Mouse (Mus musculus) stomach, postnatal 0 days (tissue): Measurements from ENCODE around the gene Iqch. TPM values are rescaled to one million over a fixed set of nuclear protein-coding genes. Genes with fewer than 3 reads are reported as not detected.
"Not testable (repeated sequence)": the region's sequence is repeated elsewhere in the genome, so short reads cannot be mapped to it uniquely, and the experiment has no call there.

Source experiments
- ATAC-seq: fragments of 200-750 bp; cut with Nextera tagmentation; 2 replicates; pipeline ENCODE4 v1.8.0; 2017; ENCODE audit not compliant: low FRiP score, low TSS enrichment
- DNase-seq: peaks from one replicate; pipeline ENCODE4 v3.0.0-alpha.2; 2016; ENCODE audit warnings: low spot score
- H3K27ac ChIP-seq: fragments of 300-500 bp; sonication (generic); replicated peaks from 2 replicates; pipeline ENCODE4 v1.5.1; 2014; ENCODE audit warnings: mild to moderate bottlenecking, control low read depth
- H3K27me3 ChIP-seq: fragments of 300-500 bp; sonication (generic); 2 replicates; pipeline ENCODE4 v1.6.1; 2014; ENCODE audit warnings: low read length; ENCODE audit not compliant: control insufficient read depth, insufficient read depth
- H3K36me3 ChIP-seq: fragments of 300-500 bp; sonication (generic); 2 replicates; pipeline ENCODE4 v1.6.1; 2014; ENCODE audit warnings: low read length, mixed read lengths; ENCODE audit not compliant: control insufficient read depth, insufficient read depth
- H3K4me1 ChIP-seq: fragments of 300-500 bp; sonication (generic); replicated peaks from 2 replicates; pipeline ENCODE4 v1.6.1; 2014; ENCODE audit warnings: antibody characterized with exemption; ENCODE audit not compliant: control insufficient read depth, insufficient read depth
- H3K4me2 ChIP-seq: fragments of 300-500 bp; sonication (generic); replicated peaks from 2 replicates; pipeline ENCODE4 v1.6.1; 2014; ENCODE audit warnings: low read depth, mild to moderate bottlenecking, control low read depth, moderate library complexity
- H3K4me3 ChIP-seq: fragments of 300-500 bp; sonication (generic); 2 replicates; pipeline ENCODE4 v1.5.1; 2014; ENCODE audit warnings: low read depth, low read length, control low read depth
- H3K9ac ChIP-seq: fragments of 300-500 bp; sonication (generic); 2 replicates; pipeline ENCODE4 v1.6.1; 2014; ENCODE audit warnings: mild to moderate bottlenecking, low read length, control low read depth, mixed read lengths
- H3K9me3 ChIP-seq: fragments of 300-500 bp; sonication (generic); 2 replicates; pipeline ENCODE4 v1.6.1; 2016; ENCODE audit warnings: low read length; ENCODE audit not compliant: control insufficient read depth
- CTCF ChIP-seq: IDR thresholded peaks from 2 replicates; pipeline ENCODE4 v1.5.1; 2016; ENCODE audit warnings: antibody characterized with exemption, low read depth, mild to moderate bottlenecking, moderate library complexity
- EP300 ChIP-seq: optimal IDR thresholded peaks from 2 replicates; pipeline ENCODE3; 2016; ENCODE audit warnings: antibody characterized with exemption
- WGBS: fragments of 180-500 bp; shearing (Covaris S2); extraction: QIAGEN DNeasy Blood & Tissue Kit; methylation state at CpG from one replicate; pipeline ENCODE4 v1.1.7; 2014; 5-methylcytosine and 5-hydroxymethylcytosine counted together
- polyA plus RNA-seq: library from polyadenylated mRNA; unstranded; fragments of >200 nt; fragmentation: Nextera tagmentation; extraction: Ambion mirVana; gene quantifications from 2 replicates; pipeline ENCODE4 v1.2.1, GENCODE M21; 2015

Gene Iqch
- polyA plus RNA-seq, 1 experiment from 2014 or later: not detected

DNA sequence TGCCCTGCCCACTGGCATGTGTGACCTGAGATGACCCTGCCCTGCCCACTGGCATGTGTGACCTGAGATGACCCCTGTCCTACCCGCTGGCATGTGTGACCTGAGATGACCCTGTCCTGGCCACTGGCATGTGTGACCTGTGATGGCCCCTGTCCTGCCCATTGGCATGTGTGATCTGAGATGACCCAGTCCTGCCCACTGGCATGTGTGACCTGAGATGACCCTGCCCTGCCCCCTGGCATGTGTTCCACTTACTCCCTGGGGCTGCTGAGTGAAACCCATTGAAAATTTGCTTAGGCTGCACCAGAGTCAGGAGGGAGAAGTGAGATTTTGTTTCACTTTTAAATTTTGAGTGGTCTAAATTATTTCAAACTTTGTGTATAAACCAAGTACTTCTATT is 46.0 kb downstream of the Iqch start:
- ATAC-seq: no peak
- Histone ChIP-seq H3K27me3 (no peaks in the 10 kb centered on the region), H3K4me1 (no peaks in the 10 kb centered on the region), H3K36me3 (no peaks in the 10 kb centered on the region), H3K27ac (no peak overlapping the region), H3K4me2 (no peak overlapping the region), H3K9me3 (no peaks in the 10 kb centered on the region), H3K4me3 (no peak overlapping the region), H3K9ac (no peak overlapping the region)
- DNase-seq: no peak
- TF ChIP-seq CTCF (no peak), EP300 (no peak)
- 50% methylated on average over 1 of the region's 1 CpGs for WGBS

DNA sequence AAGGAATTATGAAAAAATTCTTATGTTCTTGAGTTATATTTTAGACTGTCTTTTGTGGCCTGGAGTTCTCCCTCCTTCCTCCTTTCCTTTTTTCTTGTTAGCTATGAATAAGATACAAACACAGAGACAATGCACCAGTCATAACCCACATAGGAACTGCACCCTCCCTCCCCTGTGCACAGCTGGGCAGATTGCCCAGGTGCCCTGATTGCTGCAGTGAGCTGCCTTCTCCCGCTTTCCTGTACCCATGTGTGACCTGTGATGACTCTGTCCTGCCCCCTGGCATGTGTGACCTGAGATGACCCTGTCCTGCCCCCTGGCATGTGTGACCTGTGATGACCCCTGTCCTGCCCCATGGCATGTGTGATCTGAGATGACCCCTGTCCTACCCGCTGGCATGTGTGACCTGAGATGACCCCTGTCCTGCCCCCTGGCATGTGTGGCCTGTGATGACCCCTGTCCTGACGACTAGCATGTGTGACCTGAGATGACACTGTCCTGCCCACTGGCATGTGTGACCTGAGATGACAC is 46.8 kb downstream of the Iqch start:
- no peak for ATAC-seq
- Histone ChIP-seq H3K36me3 (no peaks in the 10 kb centered on the region), H3K27ac (no peak overlapping the region), H3K9ac (no peak overlapping the region), H3K9me3 (no peaks in the 10 kb centered on the region), H3K4me3 (no peak overlapping the region), H3K4me2 (no peak overlapping the region), H3K27me3 (no peaks in the 10 kb centered on the region), H3K4me1 (no peaks in the 10 kb centered on the region)
- TF ChIP-seq EP300 (no peak), CTCF (no peak)
- 57% methylated on average over 3 of the region's 3 CpGs for WGBS
- DNase-seq: no peak

- H3K27ac ChIP-seq: no peak overlapping the region
- no peaks in the 10 kb centered on the region for H3K27me3 ChIP-seq
- H3K9me3 ChIP-seq: no peaks in the 10 kb centered on the region
- H3K36me3 ChIP-seq: no peaks in the 10 kb centered on the region
- no peak overlapping the region for H3K4me2 ChIP-seq
- 61% methylated on average over 3 of the region's 3 CpGs for WGBS
- ATAC-seq: no peak
- DNase-seq: no peak
- H3K4me1 ChIP-seq: no peaks in the 10 kb centered on the region
- H3K4me3 ChIP-seq: no peak overlapping the region
- H3K9ac ChIP-seq: no peak overlapping the region
- TF ChIP-seq CTCF (no peak), EP300 (no peak)
Measured at GRCm38 (mm10) chr9:63553628-63554027, 48.7 kb downstream of the Iqch start.

DNA sequence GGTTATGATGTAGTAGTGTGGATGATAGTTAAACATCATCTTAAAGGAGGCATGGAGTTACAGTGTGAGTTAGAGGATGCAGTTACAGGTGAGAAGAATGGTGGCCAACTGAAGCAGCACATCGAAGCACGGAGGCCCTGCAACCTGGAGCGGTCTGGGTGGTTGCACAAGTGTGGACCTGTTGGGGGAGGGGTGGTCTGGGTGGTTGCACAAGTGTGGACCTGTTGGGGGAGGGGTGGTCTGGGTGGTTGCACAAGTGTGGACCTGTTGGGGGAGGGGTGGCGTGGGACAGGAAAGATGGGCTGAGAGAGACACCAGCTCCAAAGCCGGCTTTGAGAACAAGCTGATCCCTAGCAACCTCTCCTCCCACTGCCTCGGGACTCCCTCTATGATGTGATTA is 51.6 kb downstream of the Iqch start:
- WGBS: 78% methylated on average over 6 of the region's 6 CpGs
- H3K4me3 ChIP-seq, H3K27ac ChIP-seq, H3K27me3 ChIP-seq, ATAC-seq, DNase-seq, H3K4me2 ChIP-seq, H3K9me3 ChIP-seq, H3K36me3 ChIP-seq, H3K9ac ChIP-seq, H3K4me1 ChIP-seq: not testable (repeated sequence)

- ATAC-seq (no peak), DNase-seq (no peak)
- Histone ChIP-seq H3K4me2 (no peak overlapping the region), H3K9ac (no peak overlapping the region), H3K4me1 (no peaks in the 10 kb centered on the region), H3K36me3 (no peaks in the 10 kb centered on the region), H3K4me3 (no peak overlapping the region), H3K9me3 (no peaks in the 10 kb centered on the region), H3K27ac (no peak overlapping the region; the same call in 1 of the 2 replicates), H3K27me3 (no peaks in the 10 kb centered on the region)
- 74% methylated on average over 5 of the region's 5 CpGs for WGBS
- TF ChIP-seq EP300: no peak
- TF ChIP-seq CTCF: no peak
Measured at GRCm38 (mm10) chr9:63548966-63549365, 53.3 kb downstream of the Iqch start.

DNA sequence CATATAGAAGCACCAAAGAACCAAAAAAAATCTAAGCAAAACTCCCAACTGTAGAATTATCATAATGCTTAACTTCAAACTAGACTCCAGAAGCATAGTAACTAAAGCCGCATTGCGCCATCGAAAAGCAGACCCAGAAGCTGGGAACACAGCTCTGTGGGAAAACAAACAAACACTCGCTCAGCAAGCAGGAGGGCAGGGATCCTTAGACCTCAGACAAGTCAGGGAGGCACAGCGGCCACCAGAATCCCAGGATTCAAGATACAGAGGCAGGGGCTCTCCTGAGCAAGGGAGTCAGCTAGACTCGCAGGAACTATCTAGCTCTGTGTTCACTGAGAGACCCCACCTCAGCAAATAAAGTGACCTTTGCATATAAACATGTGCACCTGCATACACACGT is 60.4 kb downstream of the Iqch start:
- Histone ChIP-seq H3K27me3 (no peaks in the 10 kb centered on the region), H3K4me2 (no peak overlapping the region), H3K4me1 (no peaks in the 10 kb centered on the region), H3K9me3 (no peaks in the 10 kb centered on the region), H3K27ac (no peak overlapping the region), H3K4me3 (no peak overlapping the region), H3K36me3 (no peaks in the 10 kb centered on the region), H3K9ac (no peak overlapping the region)
- WGBS: 55% methylated on average over 7 of the region's 7 CpGs
- TF ChIP-seq CTCF (no peak), EP300 (no peak)
- no peak for ATAC-seq
- DNase-seq: no peak
